Mouse (Mus musculus): ENCODE data around the gene Rab11a.

Rab11a gene

GRCm38 (mm10) chr9:64737406-64738201, at the start of gene Rab11a:
Gene Rab11a, minus strand, starts transcription at chr9:64737758.
- DNase-seq = peak; percentile 96

- no peak for DNase-seq
Observed at GRCm38 (mm10) chr9:64786216-64786905, 48.8 kb upstream of the Rab11a start.

GRCm38 (mm10) chr9:64784841-64785240, 47.3 kb upstream of the Rab11a start:
- DNase-seq = no peak

GRCm38 (mm10) chr9:64783511-64783910, 46.0 kb upstream of the Rab11a start:
- DNase-seq = no peak

GRCm38 (mm10) chr9:64779628-64780027, 42.1 kb upstream of the Rab11a start:
- no peak for DNase-seq

- DNase-seq = no peak
Observed at GRCm38 (mm10) chr9:64778151-64778550, 40.6 kb upstream of the Rab11a start.

GRCm38 (mm10) chr9:64777441-64777987, 40.0 kb upstream of the Rab11a start:
- DNase-seq = no peak

GRCm38 (mm10) chr9:64775491-64775890, 37.9 kb upstream of the Rab11a start:
- DNase-seq = no peak

- no peak for DNase-seq
Observed at GRCm38 (mm10) chr9:64774883-64775282, 37.3 kb upstream of the Rab11a start.

GRCm38 (mm10) chr9:64774411-64774811, 36.9 kb upstream of the Rab11a start:
- peak; percentile 77 for DNase-seq

GRCm38 (mm10) chr9:64773936-64774335, 36.4 kb upstream of the Rab11a start:
- no peak for DNase-seq

- no peak for DNase-seq
Observed at GRCm38 (mm10) chr9:64773254-64773653, 35.7 kb upstream of the Rab11a start.

- DNase-seq = peak; percentile 92
Observed at GRCm38 (mm10) chr9:64771236-64771635, 33.7 kb upstream of the Rab11a start.

- no peak for DNase-seq
Observed at GRCm38 (mm10) chr9:64770411-64770849, 32.9 kb upstream of the Rab11a start.

- DNase-seq = no peak
Observed at GRCm38 (mm10) chr9:64769911-64770310, 32.4 kb upstream of the Rab11a start.

GRCm38 (mm10) chr9:64769066-64769695, 31.6 kb upstream of the Rab11a start:
- DNase-seq = no peak

GRCm38 (mm10) chr9:64767796-64768195, 30.2 kb upstream of the Rab11a start:
- DNase-seq = no peak

GRCm38 (mm10) chr9:64766136-64766535, 28.6 kb upstream of the Rab11a start:
- DNase-seq = no peak

- DNase-seq = no peak
Observed at GRCm38 (mm10) chr9:64764824-64765223, 27.3 kb upstream of the Rab11a start.

- DNase-seq = no peak
Observed at GRCm38 (mm10) chr9:64758052-64758451, 20.5 kb upstream of the Rab11a start.

- DNase-seq = no peak
Observed at GRCm38 (mm10) chr9:64752575-64752974, 15.0 kb upstream of the Rab11a start.

- no peak for DNase-seq
Observed at GRCm38 (mm10) chr9:64749314-64749713, 11.8 kb upstream of the Rab11a start.

GRCm38 (mm10) chr9:64747735-64748134, 10.2 kb upstream of the Rab11a start:
- DNase-seq = no peak
